Mouse (Mus musculus) layer of hippocampus, adult 11-12 months (tissue): ENCODE results near the gene Polrmt.
"Not testable (repeated sequence)": the region's sequence is repeated elsewhere in the genome, so short reads cannot be mapped to it uniquely, and the experiment has no call there.

Experiments
- DNase-seq: peaks from one replicate; pipeline ENCODE4 v3.0.0; 2022; ENCODE audit warnings: low spot score

Polrmt gene

GRCm38 (mm10) chr10:79708668-79709067, 37.7 kb downstream of the Polrmt start:
- no peak for DNase-seq

GRCm38 (mm10) chr10:79707759-79708158, 38.6 kb downstream of the Polrmt start:
- DNase-seq = no peak

- DNase-seq = no peak
These were observed 39.2 kb downstream of the Polrmt start for GRCm38 (mm10) chr10:79707162-79707561.

GRCm38 (mm10) chr10:79706406-79707094, 39.8 kb downstream of the Polrmt start:
- DNase-seq = no peak

- no peak for DNase-seq
These were observed 40.4 kb downstream of the Polrmt start for GRCm38 (mm10) chr10:79705951-79706350.

- DNase-seq = no peak
These were observed 41.4 kb downstream of the Polrmt start for GRCm38 (mm10) chr10:79704970-79705360.

GRCm38 (mm10) chr10:79704065-79704969, 42.1 kb downstream of the Polrmt start, which contains the start of gene Bsg:
Gene Bsg, plus strand, starts transcription at chr10:79704491.
- DNase-seq = peak; percentile 99

- no peak for DNase-seq
These were observed 42.8 kb downstream of the Polrmt start for GRCm38 (mm10) chr10:79703541-79703940.

GRCm38 (mm10) chr10:79702970-79703369, 43.4 kb downstream of the Polrmt start:
- not testable (repeated sequence) for DNase-seq

- no peak for DNase-seq
These were observed 44.8 kb downstream of the Polrmt start for GRCm38 (mm10) chr10:79701443-79702129.

- DNase-seq = no peak
These were observed 45.7 kb downstream of the Polrmt start for GRCm38 (mm10) chr10:79700676-79701075.

- no peak for DNase-seq
These were observed 47.9 kb downstream of the Polrmt start for GRCm38 (mm10) chr10:79698459-79698858.

GRCm38 (mm10) chr10:79697916-79698315, 48.5 kb downstream of the Polrmt start:
- no peak for DNase-seq

GRCm38 (mm10) chr10:79696129-79696651, 50.2 kb downstream of the Polrmt start:
- no peak for DNase-seq

GRCm38 (mm10) chr10:79695231-79696128, 50.9 kb downstream of the Polrmt start:
- DNase-seq = peak; percentile 70

- DNase-seq = no peak
These were observed 52.1 kb downstream of the Polrmt start for GRCm38 (mm10) chr10:79694379-79694655.

GRCm38 (mm10) chr10:79693580-79694378, 52.6 kb downstream of the Polrmt start:
- no peak for DNase-seq

GRCm38 (mm10) chr10:79691986-79692548, 54.3 kb downstream of the Polrmt start:
- no peak for DNase-seq

GRCm38 (mm10) chr10:79689178-79689577, 57.2 kb downstream of the Polrmt start:
- no peak for DNase-seq

GRCm38 (mm10) chr10:79688720-79689119, 57.7 kb downstream of the Polrmt start, which contains the start of gene Gzmm:
Gene Gzmm, plus strand, starts transcription at chr10:79689020.
- DNase-seq = no peak
